Mouse (Mus musculus): ENCODE data around the gene Ppp2r5e. TPM values are rescaled to one million over a fixed set of nuclear protein-coding genes. Genes with fewer than 3 reads are reported as not detected.

The Ppp2r5e gene
- total RNA-seq, 2 experiments from 2014 or later: 14.3 to 26.7 TPM

Other genes starting within 250 kb of the Ppp2r5e start
- not detected in 2 replicates for gene Gphb5, start 179.5 kb downstream of the Ppp2r5e start, total RNA-seq (2014; fragmentation: Nextera tagmentation)
- gene Gphb5, start 179.5 kb downstream of the Ppp2r5e start, total RNA-seq (2017): not detected in 2 replicates
- gene Wdr89, start 73.3 kb upstream of the Ppp2r5e start, total RNA-seq (2014; fragmentation: Nextera tagmentation): 12.5 and 12.8 TPM in 2 replicates
- 15.8 and 21.7 TPM in 2 replicates for gene Wdr89, start 73.3 kb upstream of the Ppp2r5e start, total RNA-seq (2017)
- gene Sgpp1, start 139.5 kb upstream of the Ppp2r5e start, total RNA-seq (2014; fragmentation: Nextera tagmentation): 46.1 and 58.9 TPM in 2 replicates
- gene Sgpp1, start 139.5 kb upstream of the Ppp2r5e start, total RNA-seq (2017): 78.3 and 96.8 TPM in 2 replicates
- gene Syne2, start 221.9 kb upstream of the Ppp2r5e start, total RNA-seq (2014; fragmentation: Nextera tagmentation): 2.7 and 8.0 TPM in 2 replicates
- 1.2 and 5.9 TPM in 2 replicates for gene Syne2, start 221.9 kb upstream of the Ppp2r5e start, total RNA-seq (2017)